Mouse (Mus musculus) midbrain, embryonic 15.5 days (tissue): ENCODE measurements around the gene Dlg3. TPM values are rescaled to one million over a fixed set of nuclear protein-coding genes. Genes with fewer than 3 reads are reported as not detected.

Experiments used
- ATAC-seq: fragments of 200-750 bp; cut with Nextera tagmentation; replicated peaks from 2 replicates; pipeline ENCODE4 v1.8.0; 2017; ENCODE audit warnings: moderate TSS enrichment
- H3K27ac ChIP-seq: fragments of 300-500 bp; sonication (generic); 2 replicates; pipeline ENCODE4 v1.5.1; 2015; ENCODE audit warnings: mild to moderate bottlenecking, inconsistent platforms
- H3K27me3 ChIP-seq: fragments of 300-500 bp; sonication (generic); replicated peaks from 2 replicates; pipeline ENCODE4 v1.6.1; 2015; ENCODE audit warnings: inconsistent platforms
- H3K36me3 ChIP-seq: fragments of 300-500 bp; sonication (generic); replicated peaks from 2 replicates; pipeline ENCODE4 v1.6.1; 2015; ENCODE audit warnings: inconsistent platforms
- H3K4me1 ChIP-seq: fragments of 300-500 bp; sonication (generic); 2 replicates; pipeline ENCODE4 v1.6.1; 2015; ENCODE audit warnings: inconsistent platforms
- H3K4me2 ChIP-seq: fragments of 300-500 bp; sonication (generic); 2 replicates; pipeline ENCODE4 v1.6.1; 2015; ENCODE audit warnings: inconsistent platforms, mild to moderate bottlenecking, moderate library complexity
- H3K4me3 ChIP-seq: fragments of 300-500 bp; sonication (generic); 2 replicates; pipeline ENCODE4 v1.5.1; 2015; ENCODE audit warnings: mild to moderate bottlenecking, inconsistent platforms
- H3K9ac ChIP-seq: fragments of 300-500 bp; sonication (generic); 2 replicates; pipeline ENCODE4 v1.6.1; 2015; ENCODE audit warnings: mild to moderate bottlenecking, inconsistent platforms
- H3K9me3 ChIP-seq: fragments of 300-500 bp; sonication (generic); 2 replicates; pipeline ENCODE4 v1.6.1; 2016; ENCODE audit warnings: inconsistent platforms
- WGBS: fragments of 180-500 bp; shearing (Covaris S2); methylation state at CpG from one replicate; pipeline ENCODE4 v1.1.7; 2015; ENCODE audit warnings: mixed read lengths; 5-methylcytosine and 5-hydroxymethylcytosine counted together
- polyA plus RNA-seq: library from polyadenylated mRNA; unstranded; fragments of >200 nt; fragmentation: Nextera tagmentation; extraction: Ambion mirVana; gene quantifications from 2 replicates; pipeline ENCODE4 v1.2.1, GENCODE M21; 2015

Gene Dlg3
- polyA plus RNA-seq, 1 experiment from 2014 or later, result 6.6 TPM

GRCm38 (mm10) chrX:100774341-100774811 lies 6.9 kb downstream of the Dlg3 start:
- Histone ChIP-seq H3K4me2 (peak overlapping the region; percentile 40), H3K9me3 (no peaks in the 10 kb centered on the region), H3K4me1 (peaks cover 25% of the 10 kb centered on the region), H3K27me3 (no peaks in the 10 kb centered on the region), H3K27ac (no peak overlapping the region), H3K4me3 (peak overlapping the region; percentile 20), H3K9ac (no peak overlapping the region), H3K36me3 (no peaks in the 10 kb centered on the region)
- ATAC-seq, result no peak; the same call in 1 of the 2 replicates
- WGBS, result 19% methylated on average over 23 of the region's 23 CpGs

- Histone ChIP-seq H3K27ac (no peak overlapping the region), H3K36me3 (no peaks in the 10 kb centered on the region), H3K9me3 (no peaks in the 10 kb centered on the region), H3K4me3 (no peak overlapping the region), H3K9ac (no peak overlapping the region), H3K4me2 (no peak overlapping the region), H3K27me3 (no peaks in the 10 kb centered on the region), H3K4me1 (peaks cover 18% of the 10 kb centered on the region; the same call in 1 of the 2 replicates)
- ATAC-seq, result no peak
- 85% methylated on average over 3 of the region's 3 CpGs for WGBS
These were observed 7.9 kb downstream of the Dlg3 start for GRCm38 (mm10) chrX:100775405-100775804.

GRCm38 (mm10) chrX:100776494-100776893 lies 9.0 kb downstream of the Dlg3 start:
- Histone ChIP-seq H3K4me2 (peak overlapping the region; percentile 46), H3K9ac (no peak overlapping the region), H3K9me3 (no peaks in the 10 kb centered on the region), H3K36me3 (no peaks in the 10 kb centered on the region), H3K4me1 (peaks cover 19% of the 10 kb centered on the region; the same call in 1 of the 2 replicates), H3K27ac (peak overlapping the region; percentile 71), H3K4me3 (peak overlapping the region; percentile 39), H3K27me3 (no peaks in the 10 kb centered on the region)
- 17% methylated on average over 9 of the region's 9 CpGs for WGBS
- peak; percentile 50 for ATAC-seq

- no peaks in the 10 kb centered on the region for H3K9me3 ChIP-seq
- peak overlapping the region; percentile 49 for H3K9ac ChIP-seq
- peaks cover 19% of the 10 kb centered on the region; the same call in 1 of the 2 replicates for H3K4me1 ChIP-seq
- H3K27me3 ChIP-seq, result no peaks in the 10 kb centered on the region
- H3K4me3 ChIP-seq, result peak overlapping the region; percentile 39
- peak overlapping the region; percentile 46 for H3K4me2 ChIP-seq
- H3K27ac ChIP-seq, result peak overlapping the region; percentile 71
- WGBS, result 19% methylated on average over 37 of the region's 49 CpGs
- no peaks in the 10 kb centered on the region for H3K36me3 ChIP-seq
- peak; percentile 87 for ATAC-seq
These were observed 9.6 kb downstream of the Dlg3 start for GRCm38 (mm10) chrX:100776985-100777654.

- Histone ChIP-seq H3K4me1 (peaks cover 19% of the 10 kb centered on the region; the same call in 1 of the 2 replicates), H3K4me2 (peak overlapping the region; percentile 46), H3K9ac (peak overlapping the region; percentile 49; the same call in 1 of the 2 replicates), H3K27ac (peak overlapping the region; percentile 71), H3K9me3 (no peaks in the 10 kb centered on the region), H3K4me3 (peak overlapping the region; percentile 39), H3K27me3 (no peaks in the 10 kb centered on the region), H3K36me3 (no peaks in the 10 kb centered on the region)
- ATAC-seq, result no peak
- 20% methylated on average over 10 of the region's 10 CpGs for WGBS
These were observed 10.2 kb downstream of the Dlg3 start for GRCm38 (mm10) chrX:100777655-100778234.

- Histone ChIP-seq H3K27me3 (no peaks in the 10 kb centered on the region), H3K36me3 (no peaks in the 10 kb centered on the region), H3K9ac (no peak overlapping the region), H3K9me3 (no peaks in the 10 kb centered on the region), H3K4me2 (peak overlapping the region; percentile 46), H3K27ac (no peak overlapping the region), H3K4me3 (peak overlapping the region; percentile 39), H3K4me1 (peaks cover 19% of the 10 kb centered on the region; the same call in 1 of the 2 replicates)
- WGBS, result 27% methylated on average over 5 of the region's 5 CpGs
- no peak for ATAC-seq
These were observed 10.9 kb downstream of the Dlg3 start for GRCm38 (mm10) chrX:100778397-100778796.

- Histone ChIP-seq H3K9me3 (no peaks in the 10 kb centered on the region), H3K4me2 (no peak overlapping the region), H3K36me3 (no peaks in the 10 kb centered on the region), H3K9ac (no peak overlapping the region), H3K27ac (no peak overlapping the region), H3K4me1 (no peaks in the 10 kb centered on the region), H3K4me3 (no peak overlapping the region), H3K27me3 (no peaks in the 10 kb centered on the region)
- no peak for ATAC-seq
- 86% methylated on average over 4 of the region's 4 CpGs for WGBS
These were observed 21.8 kb downstream of the Dlg3 start for GRCm38 (mm10) chrX:100789322-100789721.

GRCm38 (mm10) chrX:100796041-100796740 lies 28.7 kb downstream of the Dlg3 start:
- 84% methylated on average over 6 of the region's 6 CpGs for WGBS
- H3K4me2 ChIP-seq, result no peak overlapping the region
- H3K4me3 ChIP-seq, result no peak overlapping the region
- H3K27me3 ChIP-seq, result no peaks in the 10 kb centered on the region
- H3K9ac ChIP-seq, result no peak overlapping the region
- no peaks in the 10 kb centered on the region; the same call in 1 of the 2 replicates for H3K4me1 ChIP-seq
- H3K27ac ChIP-seq, result no peak overlapping the region
- ATAC-seq, result no peak
- no peaks in the 10 kb centered on the region for H3K36me3 ChIP-seq
- H3K9me3 ChIP-seq, result no peaks in the 10 kb centered on the region

- H3K36me3 ChIP-seq, result no peaks in the 10 kb centered on the region
- 91% methylated on average over 3 of the region's 3 CpGs for whole genome bisulfite sequencing
- H3K9me3 ChIP-seq, result no peaks in the 10 kb centered on the region
- H3K4me3 ChIP-seq, result no peak overlapping the region
- ATAC-seq, result no peak
- H3K27ac ChIP-seq, result no peak overlapping the region
- no peaks in the 10 kb centered on the region; the same call in 1 of the 2 replicates for H3K4me1 ChIP-seq
- no peaks in the 10 kb centered on the region for H3K27me3 ChIP-seq
- H3K9ac ChIP-seq, result no peak overlapping the region
- H3K4me2 ChIP-seq, result no peak overlapping the region
These were observed 29.2 kb downstream of the Dlg3 start for GRCm38 (mm10) chrX:100796741-100797090.

GRCm38 (mm10) chrX:100797370-100797769 lies 29.8 kb downstream of the Dlg3 start:
- no peak overlapping the region for H3K4me2 ChIP-seq
- H3K27me3 ChIP-seq, result no peaks in the 10 kb centered on the region
- WGBS, result 82% methylated on average over 4 of the region's 4 CpGs
- no peak overlapping the region for H3K9ac ChIP-seq
- H3K4me1 ChIP-seq, result no peaks in the 10 kb centered on the region; the same call in 1 of the 2 replicates
- no peak overlapping the region for H3K27ac ChIP-seq
- H3K4me3 ChIP-seq, result no peak overlapping the region
- H3K9me3 ChIP-seq, result no peaks in the 10 kb centered on the region
- no peaks in the 10 kb centered on the region for H3K36me3 ChIP-seq
- no peak for ATAC-seq

GRCm38 (mm10) chrX:100797851-100798527 lies 30.5 kb downstream of the Dlg3 start:
- Histone ChIP-seq H3K27ac (no peak overlapping the region), H3K4me1 (no peaks in the 10 kb centered on the region; the same call in 1 of the 2 replicates), H3K9me3 (no peaks in the 10 kb centered on the region), H3K4me3 (no peak overlapping the region), H3K4me2 (no peak overlapping the region), H3K36me3 (no peaks in the 10 kb centered on the region), H3K27me3 (no peaks in the 10 kb centered on the region), H3K9ac (no peak overlapping the region)
- ATAC-seq, result no peak
- WGBS, result 80% methylated on average over 7 of the region's 7 CpGs

- WGBS, result 33% methylated on average over 2 of the region's 2 CpGs
- no peak overlapping the region for H3K27ac ChIP-seq
- H3K27me3 ChIP-seq, result no peaks in the 10 kb centered on the region
- H3K9me3 ChIP-seq, result no peaks in the 10 kb centered on the region
- no peaks in the 10 kb centered on the region for H3K36me3 ChIP-seq
- H3K4me1 ChIP-seq, result no peaks in the 10 kb centered on the region
- H3K4me2 ChIP-seq, result no peak overlapping the region
- no peak for ATAC-seq
- no peak overlapping the region for H3K4me3 ChIP-seq
- H3K9ac ChIP-seq, result no peak overlapping the region
These were observed 33.1 kb downstream of the Dlg3 start for GRCm38 (mm10) chrX:100800643-100801042.
